Mouse (Mus musculus) myocyte (in vitro differentiated cells): ENCODE measurements around the gene Tmem266. TPM values are rescaled to one million over a fixed set of nuclear protein-coding genes. Genes with fewer than 3 reads are reported as not detected.

Source experiments
- H3K27me3 ChIP-seq: one replicate; pipeline ENCODE4 v1.6.1; 2011; ENCODE audit not compliant: control insufficient read depth, insufficient read depth, insufficient read length
- H3K36me3 ChIP-seq: one replicate; pipeline ENCODE4 v1.6.1; 2011; ENCODE audit not compliant: control insufficient read depth, insufficient read depth
- H3K4me2 ChIP-seq: one replicate; pipeline ENCODE4 v1.6.1; 2011; ENCODE audit warnings: low read depth, control low read depth
- H3K4me3 ChIP-seq: one replicate; pipeline ENCODE4 v1.5.1; 2011; ENCODE audit warnings: mild to moderate bottlenecking, control low read depth, moderate library complexity
- H3K79me2 ChIP-seq: one replicate; pipeline ENCODE4 v1.6.1; 2011; ENCODE audit not compliant: control insufficient read depth, insufficient read depth
- H3ac ChIP-seq: one replicate; pipeline ENCODE4 v1.6.1; 2011; ENCODE audit not compliant: control insufficient read depth, insufficient read length
- CEBPB ChIP-seq: IDR thresholded peaks from 2 replicates; pipeline ENCODE4 v1.6.1; 2011; ENCODE audit warnings: mild to moderate bottlenecking, moderate library complexity; ENCODE audit not compliant: poor library complexity, insufficient read depth, severe bottlenecking
- E2F4 ChIP-seq: IDR thresholded peaks from one replicate; pipeline ENCODE4 v1.6.1; 2011; ENCODE audit warnings: mild to moderate bottlenecking, control low read depth, moderate library complexity; ENCODE audit not compliant: insufficient read depth
- MAX ChIP-seq: IDR thresholded peaks from one replicate; pipeline ENCODE4 v1.6.1; 2011; ENCODE audit warnings: low read depth, mild to moderate bottlenecking, control low read depth
- MYOD1 ChIP-seq, 3 experiments: IDR thresholded peaks; one replicate each; pipeline ENCODE4 v1.6.1; 2011; ENCODE audit warnings: control low read depth in 2 of 3, low read depth in 2 of 3, mild to moderate bottlenecking in 2 of 3, moderate library complexity in 1 of 3; ENCODE audit not compliant: insufficient read length in 2 of 3, control insufficient read depth in 1 of 3
- MYOG ChIP-seq, 3 experiments: IDR thresholded peaks; one replicate each; pipeline ENCODE4 v1.6.1; 2011; ENCODE audit warnings: control low read depth in 2 of 3, low read depth in 2 of 3, mild to moderate bottlenecking in 2 of 3; ENCODE audit not compliant: insufficient read length in 2 of 3, control insufficient read depth in 1 of 3, insufficient read depth in 1 of 3
- POLR2A ChIP-seq: IDR thresholded peaks from one replicate; pipeline ENCODE4 v1.6.1; 2011; ENCODE audit warnings: low read depth, mild to moderate bottlenecking, control low read depth, moderate library complexity; ENCODE audit not compliant: insufficient read length
- POLR2AphosphoS2 ChIP-seq: IDR thresholded peaks from one replicate; pipeline ENCODE4 v1.6.1; 2011; ENCODE audit warnings: low read depth, control low read depth; ENCODE audit not compliant: insufficient read length
- REST ChIP-seq: IDR thresholded peaks from one replicate; pipeline ENCODE4 v1.6.1; 2011; ENCODE audit warnings: mild to moderate bottlenecking, control low read depth, moderate library complexity; ENCODE audit not compliant: insufficient read depth, insufficient read length
- SRF ChIP-seq: IDR thresholded peaks from one replicate; pipeline ENCODE4 v1.6.1; 2011; ENCODE audit warnings: low read depth; ENCODE audit not compliant: control insufficient read depth, insufficient read length
- TCF12 ChIP-seq: IDR thresholded peaks from one replicate; pipeline ENCODE4 v1.6.1; 2011; ENCODE audit warnings: mild to moderate bottlenecking, control low read depth; ENCODE audit not compliant: poor library complexity, insufficient read depth, severe bottlenecking
- TCF3 ChIP-seq: IDR thresholded peaks from one replicate; pipeline ENCODE4 v1.6.1; 2011; ENCODE audit warnings: low read depth, control low read depth; ENCODE audit not compliant: insufficient read length
- USF1 ChIP-seq: IDR thresholded peaks from one replicate; pipeline ENCODE4 v1.6.1; 2011; ENCODE audit warnings: low read depth, mild to moderate bottlenecking, control low read depth, moderate library complexity
- polyA plus RNA-seq: library from polyadenylated mRNA; unstranded; fragments of >200 nt; fragmentation: generic; extraction: Trizol; gene quantifications from one replicate; pipeline ENCODE4 v1.2.1, GENCODE M21; 2012; ENCODE audit warnings: missing spikeins

Gene Tmem266
- polyA plus RNA-seq, 1 experiment: not detected

GRCm38 (mm10) chr9:55325061-55325460, 1.7 kb upstream of the Tmem266 start:
- no peak overlapping the region for H3ac ChIP-seq
- TF ChIP-seq POLR2AphosphoS2 (no peak), REST (no peak), CEBPB (no peak), MYOG (IDR thresholded peaks at IDR 0.05; ENCODE audit: control insufficient read depth in 1 of 3, insufficient read depth in 1 of 3, insufficient read length in 2 of 3, low read depth in 2 of 3) (no peak), E2F4 (no peak), MYOD1 (IDR thresholded peaks at IDR 0.05; ENCODE audit: control insufficient read depth in 1 of 3, insufficient read length in 2 of 3, low read depth in 2 of 3) (no peak), USF1 (no peak), SRF (no peak), TCF3 (no peak), MAX (no peak), TCF12 (no peak), POLR2A (no peak)
- no peaks in the 10 kb centered on the region for H3K79me2 ChIP-seq
- peaks cover 39% of the 10 kb centered on the region for H3K27me3 ChIP-seq
- no peak overlapping the region for H3K4me3 ChIP-seq
- H3K36me3 ChIP-seq: no peaks in the 10 kb centered on the region
- no peak overlapping the region for H3K4me2 ChIP-seq

- TF ChIP-seq MYOG (IDR thresholded peaks at IDR 0.05; ENCODE audit: control insufficient read depth in 1 of 3, insufficient read depth in 1 of 3, insufficient read length in 2 of 3, low read depth in 2 of 3): no peak
- Histone ChIP-seq H3ac (peak overlapping the region; percentile 42), H3K4me3 (no peak overlapping the region), H3K4me2 (peak overlapping the region; percentile 84), H3K36me3 (no peaks in the 10 kb centered on the region), H3K79me2 (no peaks in the 10 kb centered on the region), H3K27me3 (peaks cover 36% of the 10 kb centered on the region)
Observed at GRCm38 (mm10) chr9:55325564-55326514, 874 bp upstream of the Tmem266 start.

GRCm38 (mm10) chr9:55327234-55327615, 512 bp downstream of the Tmem266 start:
- Histone ChIP-seq H3K79me2 (no peaks in the 10 kb centered on the region), H3K36me3 (no peaks in the 10 kb centered on the region), H3K27me3 (peaks cover 48% of the 10 kb centered on the region), H3K4me3 (no peak overlapping the region), H3K4me2 (peak overlapping the region; percentile 84), H3ac (no peak overlapping the region)
- TF ChIP-seq TCF3 (no peak), MAX (no peak), POLR2A (no peak), CEBPB (no peak), REST (no peak), MYOG (IDR thresholded peaks at IDR 0.05; ENCODE audit: control insufficient read depth in 1 of 3, insufficient read depth in 1 of 3, insufficient read length in 2 of 3, low read depth in 2 of 3) (no peak), E2F4 (no peak), SRF (no peak), MYOD1 (IDR thresholded peaks at IDR 0.05; ENCODE audit: control insufficient read depth in 1 of 3, insufficient read length in 2 of 3, low read depth in 2 of 3) (no peak)

GRCm38 (mm10) chr9:55328151-55328918, 1.6 kb downstream of the Tmem266 start:
- Histone ChIP-seq H3K4me2 (no peak overlapping the region), H3K4me3 (no peak overlapping the region), H3K27me3 (peaks cover 46% of the 10 kb centered on the region)

More at GRCm38 (mm10) chr9:55328151-55328918, 1.6 kb downstream of the Tmem266 start:
- no peak for TF ChIP-seq CEBPB
- no peak for TF ChIP-seq TCF12
- TF ChIP-seq MYOD1 (IDR thresholded peaks at IDR 0.05; ENCODE audit: control insufficient read depth in 1 of 3, insufficient read length in 2 of 3, low read depth in 2 of 3): no peak
- no peak for TF ChIP-seq POLR2AphosphoS2
- TF ChIP-seq TCF3: no peak
- no peak for TF ChIP-seq SRF
- no peak for TF ChIP-seq REST
- no peak for TF ChIP-seq MAX
- no peak for TF ChIP-seq USF1
- no peak for TF ChIP-seq POLR2A
- TF ChIP-seq E2F4: no peak
- TF ChIP-seq MYOG (IDR thresholded peaks at IDR 0.05; ENCODE audit: control insufficient read depth in 1 of 3, insufficient read depth in 1 of 3, insufficient read length in 2 of 3, low read depth in 2 of 3): no peak
- H3K79me2 ChIP-seq: no peaks in the 10 kb centered on the region
- no peaks in the 10 kb centered on the region for H3K36me3 ChIP-seq
- no peak overlapping the region for H3ac ChIP-seq
